Mouse (Mus musculus) MEL (cell line): ENCODE measurements at regions not wholly inside any gene's neighbourhood (a gene's known extent, or its start where the extent isn't known, plus 50 kb on each side); places are given as distances from the start of the nearest gene placed in this dataset.

Source experiments
- DNase-seq: peaks from one replicate; pipeline ENCODE4 v3.0.0; 2011; ENCODE audit warnings: low read depth, low spot score
- H3K27ac ChIP-seq: 2 replicates; pipeline ENCODE4 v1.5.1; 2012; ENCODE audit warnings: low read depth, mild to moderate bottlenecking, control low read depth, low read length, moderate library complexity; ENCODE audit not compliant: control insufficient read depth
- H3K27me3 ChIP-seq, 2 experiments: fragments of 150-350 bp in 1 of 2; sonication (generic) in 1 of 2; 2 replicates each; pipeline ENCODE4 v1.6.1; 2012; ENCODE audit warnings: low read length in 2 of 2, mild to moderate bottlenecking in 2 of 2, improper control_type of control experiment in 1 of 2, moderate library complexity in 1 of 2; ENCODE audit not compliant: insufficient read depth in 2 of 2, control insufficient read depth in 1 of 2
- H3K36me3 ChIP-seq, 2 experiments: 2 replicates each; pipeline ENCODE4 v1.6.1; 2012 to 2014; ENCODE audit warnings: low read length in 2 of 2, improper control_type of control experiment in 1 of 2, inconsistent platforms in 1 of 2, mild to moderate bottlenecking in 1 of 2; ENCODE audit not compliant: insufficient read depth in 2 of 2, control insufficient read depth in 1 of 2
- H3K4me1 ChIP-seq, 2 experiments: fragments of 150-350 bp in 1 of 2; sonication (generic) in 1 of 2; 2 replicates each; pipeline ENCODE4 v1.6.1; 2012; ENCODE audit warnings: low read length in 2 of 2, improper control_type of control experiment in 1 of 2, mild to moderate bottlenecking in 1 of 2; ENCODE audit not compliant: insufficient read depth in 2 of 2, control insufficient read depth in 1 of 2
- H3K4me3 ChIP-seq, 2 experiments: fragments of 150-350 bp in 1 of 2; sonication (generic) in 1 of 2; 2 replicates each; pipeline ENCODE4 v1.5.1; 2012; ENCODE audit warnings: low read depth in 2 of 2, low read length in 2 of 2, mild to moderate bottlenecking in 2 of 2, moderate library complexity in 2 of 2, control low read depth in 1 of 2, improper control_type of control experiment in 1 of 2; ENCODE audit not compliant: control insufficient read depth in 1 of 2, insufficient read depth in 1 of 2
- H3K79me2 ChIP-seq: 2 replicates; pipeline ENCODE4 v1.6.1; 2012; ENCODE audit warnings: mild to moderate bottlenecking, low read length, moderate library complexity; ENCODE audit not compliant: control insufficient read depth, poor library complexity, insufficient read depth
- H3K9ac ChIP-seq: 2 replicates; pipeline ENCODE4 v1.6.1; 2012; ENCODE audit warnings: low read depth, mild to moderate bottlenecking, control low read depth, low read length, moderate library complexity; ENCODE audit not compliant: control insufficient read depth, poor library complexity, severe bottlenecking
- H3K9me3 ChIP-seq: fragments of 150-350 bp; sonication (generic); replicated peaks from 2 replicates; pipeline ENCODE4 v1.6.1; 2012; ENCODE audit warnings: mild to moderate bottlenecking, low read length, improper control_type of control experiment, moderate library complexity; ENCODE audit not compliant: insufficient read depth
- CHD1 ChIP-seq: IDR thresholded peaks from 2 replicates; pipeline ENCODE4 v1.6.1; 2012; ENCODE audit warnings: low read depth, mild to moderate bottlenecking, inconsistent platforms, low read length, improper control_type of control experiment
- E2F4 ChIP-seq: IDR thresholded peaks from 2 replicates; pipeline ENCODE4 v1.6.1; 2011; ENCODE audit warnings: low read depth, low read length, improper control_type of control experiment, borderline replicate concordance
- ELF1 ChIP-seq: IDR thresholded peaks from 2 replicates; pipeline ENCODE4 v1.6.1; 2014; ENCODE audit warnings: low read depth, mild to moderate bottlenecking, inconsistent platforms, low read length, improper control_type of control experiment, moderate library complexity
- GATA1 ChIP-seq: IDR thresholded peaks from 2 replicates; pipeline ENCODE4 v1.6.1; 2011; ENCODE audit warnings: low read depth, low read length, improper control_type of control experiment
- HCFC1 ChIP-seq: IDR thresholded peaks from 2 replicates; pipeline ENCODE4 v1.6.1; 2012; ENCODE audit warnings: low read depth, mild to moderate bottlenecking, inconsistent platforms, low read length, improper control_type of control experiment, moderate library complexity
- MXI1 ChIP-seq: IDR thresholded peaks from 2 replicates; pipeline ENCODE4 v1.6.1; 2011; ENCODE audit warnings: mild to moderate bottlenecking, low read depth, low read length, improper control_type of control experiment
- MYB ChIP-seq: IDR thresholded peaks from 2 replicates; pipeline ENCODE4 v1.6.1; 2011; ENCODE audit warnings: mild to moderate bottlenecking, low read depth, low read length, improper control_type of control experiment
- MYC ChIP-seq: IDR thresholded peaks from 2 replicates; pipeline ENCODE4 v1.6.1; 2011; ENCODE audit warnings: low read depth, mild to moderate bottlenecking, low read length, improper control_type of control experiment, moderate library complexity
- POLR2AphosphoS2 ChIP-seq: IDR thresholded peaks from 2 replicates; pipeline ENCODE4 v1.6.1; 2011; ENCODE audit warnings: low read length, improper control_type of control experiment
- POLR2AphosphoS5 ChIP-seq: IDR thresholded peaks from 2 replicates; pipeline ENCODE4 v1.6.1; 2012; ENCODE audit warnings: low read depth, borderline replicate concordance, mild to moderate bottlenecking, inconsistent platforms, low read length, moderate library complexity, mixed read lengths
- SIN3A ChIP-seq: IDR thresholded peaks from 2 replicates; pipeline ENCODE4 v1.6.1; 2012; ENCODE audit warnings: low read length, improper control_type of control experiment, inconsistent platforms
- TAL1 ChIP-seq: IDR thresholded peaks from 2 replicates; pipeline ENCODE4 v1.6.1; 2012; ENCODE audit warnings: mild to moderate bottlenecking, inconsistent platforms, low read length, moderate library complexity, mixed read lengths
- UBTF ChIP-seq: IDR thresholded peaks from 2 replicates; pipeline ENCODE4 v1.6.1; 2012; ENCODE audit warnings: low read depth, mild to moderate bottlenecking, inconsistent platforms, low read length, improper control_type of control experiment, moderate library complexity, borderline replicate concordance; ENCODE audit not compliant: insufficient read depth
- ZC3H11A ChIP-seq: IDR thresholded peaks from 2 replicates; pipeline ENCODE4 v1.6.1; 2012; ENCODE audit warnings: low read depth, mild to moderate bottlenecking, inconsistent platforms, low read length, improper control_type of control experiment
- ZKSCAN1 ChIP-seq: IDR thresholded peaks from 2 replicates; pipeline ENCODE4 v1.6.1; 2012; ENCODE audit warnings: low read depth, mild to moderate bottlenecking, inconsistent platforms, low read length, improper control_type of control experiment, moderate library complexity
- ZNF384 ChIP-seq: IDR thresholded peaks from 2 replicates; pipeline ENCODE4 v1.6.1; 2012; ENCODE audit warnings: low read depth, mild to moderate bottlenecking, inconsistent platforms, low read length, improper control_type of control experiment

- Histone ChIP-seq H3K27me3 (no peaks in the 10 kb centered on the region; a peak in 1 of 4 replicates), H3K27ac (no peak overlapping the region), H3K79me2 (no peaks in the 10 kb centered on the region), H3K36me3 (no peaks in the 10 kb centered on the region), H3K9me3 (no peaks in the 10 kb centered on the region), H3K4me3 (no peak overlapping the region), H3K9ac (no peak overlapping the region), H3K4me1 (no peaks in the 10 kb centered on the region)
- TF ChIP-seq POLR2AphosphoS2 (no peak), MXI1 (no peak), MYC (no peak), MYB (no peak), SIN3A (no peak), ZNF384 (no peak), E2F4 (no peak), GATA1 (no peak), TAL1 (no peak)
- DNase-seq = no peak
Observed at GRCm38 (mm10) chr11:90755981-90756380, 67.8 kb upstream of the Tom1l1 start.

- Histone ChIP-seq H3K27ac (no peak overlapping the region), H3K9me3 (no peaks in the 10 kb centered on the region), H3K27me3 (no peaks in the 10 kb centered on the region; a peak in 1 of 4 replicates), H3K4me3 (no peak overlapping the region), H3K79me2 (no peaks in the 10 kb centered on the region), H3K9ac (no peak overlapping the region)
- DNase-seq = no peak
- no peak for TF ChIP-seq TAL1
- no peak for TF ChIP-seq POLR2AphosphoS2
- no peak for TF ChIP-seq ZC3H11A
- TF ChIP-seq POLR2AphosphoS5 = no peak
- TF ChIP-seq ZKSCAN1 = no peak
- no peak for TF ChIP-seq HCFC1
- no peak for TF ChIP-seq CHD1
- TF ChIP-seq UBTF = no peak
- TF ChIP-seq ELF1 = no peak
- TF ChIP-seq, all 39 proteins: peak for 0
- Histone ChIP-seq H3K36me3 (no peaks in the 10 kb centered on the region), H3K4me1 (no peaks in the 10 kb centered on the region)
Observed at GRCm38 (mm10) chr11:90748448-90748847, 60.3 kb upstream of the Tom1l1 start.
